Mouse (Mus musculus): ENCODE measurements around the gene Pcgf5. TPM values are rescaled to one million over a fixed set of nuclear protein-coding genes. Genes with fewer than 3 reads are reported as not detected.
"Not testable (repeated sequence)": the region's sequence is repeated elsewhere in the genome, so short reads cannot be mapped to it uniquely, and the experiment has no call there.

Gene Pcgf5
- polyA plus RNA-seq, 1 experiment: 0.65 TPM

GRCm38 (mm10) chr19:36450997-36451608 lies 103.0 kb downstream of the Pcgf5 start:
- TF ChIP-seq GATA1 (IDR thresholded peaks at IDR 0.05; ENCODE audit: low read length): peak; percentile 55
- peak; percentile 56; the same call in 2 of the 3 replicates for TF ChIP-seq TAL1 (IDR thresholded peaks at IDR 0.05; ENCODE audit: low read length)
- H3K27me3 ChIP-seq (ENCODE audit: control insufficient read depth): no peaks in the 10 kb centered on the region
- peaks cover 2% of the 10 kb centered on the region; the same call in 1 of the 2 replicates for H3K9me3 ChIP-seq (ENCODE audit: control insufficient read depth, low read length)
- peaks cover 79% of the 10 kb centered on the region for H3K36me3 ChIP-seq (ENCODE audit: control insufficient read depth)
- H3K4me1 ChIP-seq (ENCODE audit: control insufficient read depth): peaks cover 52% of the 10 kb centered on the region
- H3K4me3 ChIP-seq (replicated peaks): no peak overlapping the region

GRCm38 (mm10) chr19:36451731-36452130 lies 103.6 kb downstream of the Pcgf5 start:
- Histone ChIP-seq H3K9me3 (ENCODE audit: control insufficient read depth, low read length) (peaks cover 2% of the 10 kb centered on the region; the same call in 1 of the 2 replicates), H3K4me3 (replicated peaks) (no peak overlapping the region), H3K27me3 (ENCODE audit: control insufficient read depth) (no peaks in the 10 kb centered on the region), H3K36me3 (ENCODE audit: control insufficient read depth) (peaks cover 79% of the 10 kb centered on the region), H3K4me1 (ENCODE audit: control insufficient read depth) (peaks cover 58% of the 10 kb centered on the region)
- TF ChIP-seq GATA1 (IDR thresholded peaks at IDR 0.05; ENCODE audit: low read length) (no peak), TAL1 (IDR thresholded peaks at IDR 0.05; ENCODE audit: low read length) (no peak)

- peak; percentile 34; the same call in 1 of the 3 replicates for TF ChIP-seq TAL1 (IDR thresholded peaks at IDR 0.05; ENCODE audit: low read length)
- Histone ChIP-seq H3K4me1 (ENCODE audit: control insufficient read depth) (peaks cover 62% of the 10 kb centered on the region), H3K36me3 (ENCODE audit: control insufficient read depth) (peaks cover 79% of the 10 kb centered on the region)
- not testable (repeated sequence) for H3K9me3 ChIP-seq (ENCODE audit: control insufficient read depth, low read length); H3K4me3 ChIP-seq (replicated peaks); H3K27me3 ChIP-seq (ENCODE audit: control insufficient read depth)
These were observed 104.1 kb downstream of the Pcgf5 start for GRCm38 (mm10) chr19:36452210-36452609.

DNA sequence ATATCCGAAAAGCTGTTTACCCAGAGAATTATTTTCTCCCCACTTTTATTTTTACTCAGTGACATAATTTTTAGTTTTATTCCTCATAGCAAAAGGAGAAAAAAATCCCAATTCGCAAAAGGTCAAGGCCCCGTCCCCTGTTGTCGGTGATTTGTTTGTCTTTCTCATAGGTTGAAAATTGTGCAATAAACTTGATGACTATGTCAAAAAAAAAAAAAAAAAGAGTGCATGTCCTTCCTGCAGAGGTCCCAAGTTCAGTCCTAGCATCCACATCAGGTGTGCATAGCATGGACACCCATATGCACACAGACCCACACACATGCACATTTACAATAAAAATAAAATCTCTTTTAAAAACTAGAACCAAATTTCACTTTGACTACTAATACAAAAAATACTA lies 105.3 kb downstream of the Pcgf5 start:
- H3K27me3 ChIP-seq (ENCODE audit: control insufficient read depth): no peaks in the 10 kb centered on the region
- H3K9me3 ChIP-seq (ENCODE audit: control insufficient read depth, low read length): peaks cover 2% of the 10 kb centered on the region; the same call in 1 of the 2 replicates
- H3K36me3 ChIP-seq (ENCODE audit: control insufficient read depth): peaks cover 73% of the 10 kb centered on the region
- peaks cover 62% of the 10 kb centered on the region for H3K4me1 ChIP-seq (ENCODE audit: control insufficient read depth)
- no peak for TF ChIP-seq TAL1 (IDR thresholded peaks at IDR 0.05; ENCODE audit: low read length)
- TF ChIP-seq GATA1 (IDR thresholded peaks at IDR 0.05; ENCODE audit: low read length): no peak
- H3K4me3 ChIP-seq (replicated peaks): no peak overlapping the region

DNA sequence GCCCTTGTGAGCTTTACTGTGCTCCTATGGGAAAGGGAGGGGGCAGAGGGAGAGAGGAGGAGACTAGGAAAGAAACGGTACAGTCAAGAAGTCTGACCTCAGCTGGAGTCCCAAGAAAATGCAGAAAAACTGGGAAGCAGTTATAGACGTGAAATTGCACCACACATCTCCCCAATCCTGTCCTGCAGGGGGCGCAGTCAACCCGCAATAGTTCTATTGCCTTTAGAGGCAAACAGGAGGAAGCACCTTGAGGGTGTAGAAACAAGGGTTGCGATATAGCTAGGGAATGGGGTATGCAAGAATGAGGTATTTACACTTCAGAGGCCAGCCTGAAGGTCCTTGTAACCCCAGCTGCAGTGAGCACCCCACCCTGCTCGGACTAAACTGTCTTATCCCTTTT lies 122.0 kb downstream of the Pcgf5 start:
- H3K4me3 ChIP-seq (replicated peaks): no peak overlapping the region
- H3K9me3 ChIP-seq (ENCODE audit: control insufficient read depth, low read length): no peaks in the 10 kb centered on the region
- no peaks in the 10 kb centered on the region for H3K27me3 ChIP-seq (ENCODE audit: control insufficient read depth)
- no peaks in the 10 kb centered on the region for H3K36me3 ChIP-seq (ENCODE audit: control insufficient read depth)
- TF ChIP-seq GATA1 (IDR thresholded peaks at IDR 0.05; ENCODE audit: low read length) (no peak), TAL1 (IDR thresholded peaks at IDR 0.05; ENCODE audit: low read length) (no peak)
- no peaks in the 10 kb centered on the region for H3K4me1 ChIP-seq (ENCODE audit: control insufficient read depth)

DNA sequence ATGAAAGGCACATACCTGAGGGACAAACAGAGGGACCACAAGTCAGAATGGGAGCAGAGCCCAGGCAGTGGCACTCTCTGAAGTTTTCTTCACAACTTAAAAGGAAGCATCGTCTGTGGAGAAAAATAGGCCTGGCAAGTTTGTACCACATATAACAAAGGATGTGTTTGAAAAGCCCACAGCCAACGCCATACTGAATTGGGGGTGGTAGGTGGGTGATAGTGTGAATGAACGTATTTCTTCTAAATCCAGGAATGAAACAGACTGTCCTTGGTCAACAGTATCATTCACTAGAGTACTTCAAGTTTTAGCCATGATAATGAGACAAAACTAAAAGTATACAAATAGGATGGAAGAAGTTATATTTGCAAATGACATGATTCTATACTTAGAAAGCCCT lies 123.2 kb downstream of the Pcgf5 start:
- Histone ChIP-seq H3K27me3 (ENCODE audit: control insufficient read depth) (no peaks in the 10 kb centered on the region), H3K4me1 (ENCODE audit: control insufficient read depth) (no peaks in the 10 kb centered on the region), H3K36me3 (ENCODE audit: control insufficient read depth) (no peaks in the 10 kb centered on the region), H3K4me3 (replicated peaks) (no peak overlapping the region), H3K9me3 (ENCODE audit: control insufficient read depth, low read length) (no peaks in the 10 kb centered on the region)
- TF ChIP-seq TAL1 (IDR thresholded peaks at IDR 0.05; ENCODE audit: low read length) (no peak), GATA1 (IDR thresholded peaks at IDR 0.05; ENCODE audit: low read length) (no peak)

DNA sequence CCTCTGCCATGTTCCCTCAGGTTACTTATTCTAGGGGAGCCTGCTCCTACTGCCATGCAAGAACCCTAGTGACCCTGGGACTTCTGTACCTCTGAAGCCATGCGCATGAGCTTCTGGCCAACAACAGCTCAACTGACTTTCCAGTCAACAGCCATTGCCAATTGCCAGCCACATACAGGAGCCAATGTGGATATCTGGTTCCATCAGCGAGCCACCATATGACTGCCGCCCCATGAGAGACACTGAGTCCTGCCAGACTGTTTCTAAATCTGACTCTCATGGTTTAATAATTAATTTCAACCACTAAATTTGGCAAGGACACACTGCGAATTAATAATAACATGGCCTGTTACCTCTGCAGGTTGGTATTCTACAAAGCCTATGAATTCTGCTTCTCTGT lies 128.5 kb downstream of the Pcgf5 start:
- Histone ChIP-seq H3K27me3 (ENCODE audit: control insufficient read depth) (no peaks in the 10 kb centered on the region), H3K9me3 (ENCODE audit: control insufficient read depth, low read length) (no peaks in the 10 kb centered on the region), H3K4me3 (replicated peaks) (no peak overlapping the region), H3K36me3 (ENCODE audit: control insufficient read depth) (no peaks in the 10 kb centered on the region), H3K4me1 (ENCODE audit: control insufficient read depth) (no peaks in the 10 kb centered on the region)
- TF ChIP-seq TAL1 (IDR thresholded peaks at IDR 0.05; ENCODE audit: low read length) (no peak), GATA1 (IDR thresholded peaks at IDR 0.05; ENCODE audit: low read length) (no peak)

GRCm38 (mm10) chr19:36477151-36477550 lies 129.0 kb downstream of the Pcgf5 start:
- H3K9me3 ChIP-seq (ENCODE audit: control insufficient read depth, low read length): no peaks in the 10 kb centered on the region
- H3K4me1 ChIP-seq (ENCODE audit: control insufficient read depth): no peaks in the 10 kb centered on the region
- H3K36me3 ChIP-seq (ENCODE audit: control insufficient read depth): no peaks in the 10 kb centered on the region
- TF ChIP-seq GATA1 (IDR thresholded peaks at IDR 0.05; ENCODE audit: low read length): no peak
- TF ChIP-seq TAL1 (IDR thresholded peaks at IDR 0.05; ENCODE audit: low read length): no peak
- H3K4me3 ChIP-seq (replicated peaks): no peak overlapping the region
- no peaks in the 10 kb centered on the region for H3K27me3 ChIP-seq (ENCODE audit: control insufficient read depth)

GRCm38 (mm10) chr19:36477684-36478083 lies 129.6 kb downstream of the Pcgf5 start:
- H3K9me3 ChIP-seq (ENCODE audit: control insufficient read depth, low read length): no peaks in the 10 kb centered on the region
- H3K4me3 ChIP-seq (replicated peaks): no peak overlapping the region
- H3K4me1 ChIP-seq (ENCODE audit: control insufficient read depth): no peaks in the 10 kb centered on the region
- TF ChIP-seq GATA1 (IDR thresholded peaks at IDR 0.05; ENCODE audit: low read length) (no peak), TAL1 (IDR thresholded peaks at IDR 0.05; ENCODE audit: low read length) (no peak)
- no peaks in the 10 kb centered on the region for H3K27me3 ChIP-seq (ENCODE audit: control insufficient read depth)
- no peaks in the 10 kb centered on the region for H3K36me3 ChIP-seq (ENCODE audit: control insufficient read depth)

DNA sequence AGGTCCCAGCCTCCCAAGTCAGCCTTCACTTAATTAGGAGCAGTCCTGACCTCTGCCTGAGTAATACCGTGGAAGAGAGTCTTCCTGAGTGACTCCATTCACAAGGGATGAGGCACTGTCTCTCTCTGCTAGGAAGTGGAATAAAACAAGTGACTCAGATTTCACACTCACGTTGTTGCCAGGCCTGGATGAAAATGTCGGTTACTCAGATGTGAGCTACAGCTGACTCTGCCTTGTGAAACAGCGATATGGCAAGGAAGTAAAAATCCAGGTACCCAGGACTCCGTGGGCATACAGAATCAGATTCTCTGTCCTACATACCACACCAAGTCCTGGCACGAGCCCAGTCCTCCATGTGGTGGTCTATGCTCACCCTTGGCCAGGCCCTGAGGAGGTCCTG lies 142.8 kb downstream of the Pcgf5 start:
- Histone ChIP-seq H3K4me1 (ENCODE audit: control insufficient read depth) (no peaks in the 10 kb centered on the region), H3K4me3 (replicated peaks) (no peak overlapping the region), H3K27me3 (ENCODE audit: control insufficient read depth) (no peaks in the 10 kb centered on the region), H3K9me3 (ENCODE audit: control insufficient read depth, low read length) (peaks cover 7% of the 10 kb centered on the region), H3K36me3 (ENCODE audit: control insufficient read depth) (no peaks in the 10 kb centered on the region)
- TF ChIP-seq TAL1 (IDR thresholded peaks at IDR 0.05; ENCODE audit: low read length) (no peak), GATA1 (IDR thresholded peaks at IDR 0.05; ENCODE audit: low read length) (no peak)
